Mouse (Mus musculus): Measurements from ENCODE around the gene Unc13c. TPM values are rescaled to one million over a fixed set of nuclear protein-coding genes. Genes with fewer than 3 reads are reported as not detected.

Gene Unc13c
- total RNA-seq (2021) = under 1 TPM; 0.13 to 0.16 TPM
- long read RNA-seq, experiment 1 = 0 reads
- long read RNA-seq, experiment 2 = 0 reads

DNA sequence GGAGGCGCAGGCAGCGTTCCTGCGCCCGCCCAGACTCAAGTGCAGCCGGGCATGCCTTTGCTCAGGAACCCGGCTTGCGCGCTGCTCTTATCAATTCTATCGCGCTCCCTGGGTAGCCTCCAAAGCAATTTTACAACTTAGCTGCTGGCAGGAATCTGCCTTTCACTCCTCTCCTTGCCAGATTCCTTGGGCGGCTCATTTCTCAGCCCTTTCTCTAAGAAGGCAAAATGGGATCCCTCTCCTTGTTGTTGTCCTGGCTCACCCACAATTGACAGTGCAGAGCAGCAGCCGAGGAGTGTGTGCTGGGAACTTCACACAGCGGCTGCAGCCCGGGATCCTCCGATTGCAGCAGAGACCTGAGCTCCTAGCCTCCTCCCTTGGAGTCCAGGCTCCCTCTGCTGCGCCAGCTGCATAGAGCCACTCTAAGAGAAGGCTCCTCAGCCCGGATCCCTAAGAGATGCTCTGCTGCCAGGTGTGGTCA lies at the start of gene Unc13c:
TSS of gene Unc13c (minus strand) at position 326 of the 481 bp plus-strand sequence.
- DNase-seq = no peak

DNA sequence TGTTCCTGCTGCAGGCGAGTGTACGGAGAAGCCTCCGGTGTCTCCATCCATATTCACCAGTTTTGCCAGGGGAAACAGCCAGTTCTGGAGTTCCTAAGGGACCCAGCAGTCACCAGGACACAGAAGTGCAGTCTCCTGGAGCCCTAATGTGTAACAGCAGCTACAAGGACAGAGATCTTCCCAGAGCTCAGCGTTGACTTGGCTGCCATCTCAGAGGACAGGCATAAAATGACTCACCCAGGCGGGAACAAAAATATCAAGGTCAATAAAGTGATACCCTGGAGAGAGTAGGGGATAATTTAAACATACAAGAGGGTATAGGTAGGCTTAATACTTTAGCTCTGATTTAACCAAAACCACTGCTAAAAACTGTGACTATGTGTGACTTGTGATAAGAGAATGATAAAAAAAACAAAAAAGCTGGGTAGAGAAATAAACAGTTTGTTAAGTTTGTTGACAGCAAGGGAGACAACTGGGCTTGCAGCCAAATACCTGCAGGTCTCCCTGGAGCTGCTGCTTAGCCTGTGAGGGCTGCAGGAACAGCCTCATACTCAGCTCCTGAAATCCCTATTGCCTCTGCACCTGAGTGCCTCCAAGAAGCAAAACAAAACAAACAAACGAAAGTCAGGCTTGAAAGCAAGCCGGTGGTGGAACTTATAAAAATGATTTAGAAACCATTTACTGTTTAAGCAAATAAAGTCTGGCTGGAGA lies 39.4 kb upstream of the Unc13c start:
- no peak for DNase-seq

DNA sequence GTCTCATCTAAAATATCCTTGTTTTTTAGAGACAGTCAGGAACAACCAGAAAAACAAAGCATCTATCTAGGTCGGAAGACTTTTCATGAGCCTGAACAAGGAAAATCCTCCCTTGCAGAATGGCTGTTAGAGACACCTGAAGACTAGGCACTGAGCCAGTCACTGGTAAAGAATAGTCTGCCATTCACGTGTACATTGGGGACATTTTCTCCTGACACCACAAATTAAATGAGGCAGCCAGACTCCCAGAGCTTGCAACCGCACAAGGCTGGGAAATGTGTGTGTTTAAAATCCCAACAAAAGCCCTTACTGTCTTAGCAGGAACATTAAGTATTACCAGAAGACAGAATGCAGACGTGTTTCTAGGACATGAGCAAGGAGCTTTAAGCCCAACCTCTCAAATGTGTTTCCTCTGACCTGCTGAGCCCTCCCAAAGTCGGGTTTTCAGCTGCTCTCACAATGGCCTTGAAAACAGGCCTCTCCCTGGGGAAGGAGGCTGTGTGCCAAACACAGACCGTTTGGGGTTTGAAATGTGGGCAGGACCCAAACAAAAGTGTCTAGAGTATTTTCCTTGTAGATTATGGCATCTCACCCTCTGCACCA lies 33.7 kb upstream of the Unc13c start:
- DNase-seq = no peak

DNA sequence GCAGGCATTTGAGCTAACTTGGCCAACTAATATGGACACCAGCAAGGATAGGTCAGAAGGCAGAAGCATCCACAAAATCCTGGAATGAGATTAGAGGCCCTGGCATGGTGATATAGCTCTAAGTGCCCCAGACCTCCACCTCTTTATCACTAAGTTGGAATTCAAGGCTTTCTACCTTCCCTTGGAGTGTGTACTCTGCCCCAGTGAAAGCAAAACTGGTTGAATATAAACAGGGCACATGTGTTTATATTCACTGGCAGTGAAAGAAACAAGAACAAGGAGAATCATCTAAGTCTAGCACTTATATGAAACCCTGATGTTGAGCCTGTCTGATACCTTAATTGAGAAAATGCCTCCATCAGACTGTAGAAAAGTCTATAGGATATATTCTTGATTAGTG lies 19.3 kb upstream of the Unc13c start:
- no peak for DNase-seq

DNA sequence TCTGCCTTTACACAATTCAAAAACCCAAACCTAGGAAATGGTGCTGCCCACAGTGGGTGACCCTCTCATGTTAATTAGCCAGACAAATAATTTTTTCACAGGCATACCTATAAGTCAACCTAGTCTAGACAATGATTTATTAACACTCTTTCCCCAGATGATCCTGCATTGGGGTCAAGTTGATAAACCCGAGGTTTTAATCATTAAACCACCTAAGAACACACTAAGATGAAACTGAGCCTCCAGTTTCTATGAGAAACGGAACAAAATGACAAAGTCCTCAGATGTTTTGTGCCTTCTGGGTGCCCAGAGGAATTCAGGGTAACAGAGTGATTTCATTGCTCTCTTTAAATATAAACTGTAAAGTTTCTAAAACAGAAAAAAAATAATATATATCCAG lies 18.5 kb upstream of the Unc13c start:
- DNase-seq = no peak

DNA sequence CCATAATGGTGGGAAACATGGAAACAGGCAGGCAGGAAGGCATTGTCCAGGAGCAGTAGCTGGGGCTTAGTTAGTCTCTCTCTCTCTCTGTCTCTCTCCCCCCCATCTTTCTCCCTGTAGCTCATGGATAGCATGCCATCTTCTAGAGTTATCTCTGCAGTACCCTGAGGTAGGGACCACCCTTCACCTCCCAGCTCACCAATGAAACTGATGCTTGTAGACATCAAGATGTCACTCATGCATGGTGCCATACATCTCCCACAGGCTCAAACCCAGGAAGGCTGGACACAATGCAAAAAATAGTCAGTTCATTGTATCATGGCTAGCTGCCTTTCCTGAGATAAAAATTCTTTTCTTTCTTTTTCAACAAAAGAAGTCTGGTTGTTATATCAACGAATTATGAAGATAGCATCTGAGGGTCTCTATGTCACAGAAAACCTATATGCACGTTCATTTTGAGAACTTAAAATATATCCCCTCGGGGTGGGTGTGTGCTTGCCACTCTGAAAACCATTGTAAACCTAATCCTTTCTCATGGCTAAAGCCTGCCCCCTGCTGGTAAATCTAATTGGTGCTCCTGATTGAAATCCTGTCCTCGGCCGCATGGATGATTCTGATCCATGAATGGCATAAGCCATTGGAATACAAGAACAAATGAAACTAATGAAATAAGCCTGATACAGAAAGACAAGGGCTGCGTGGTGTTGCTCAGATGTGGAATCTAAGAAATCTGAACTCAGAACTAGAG lies 14.0 kb upstream of the Unc13c start:
- peak; percentile 5 for DNase-seq

DNA sequence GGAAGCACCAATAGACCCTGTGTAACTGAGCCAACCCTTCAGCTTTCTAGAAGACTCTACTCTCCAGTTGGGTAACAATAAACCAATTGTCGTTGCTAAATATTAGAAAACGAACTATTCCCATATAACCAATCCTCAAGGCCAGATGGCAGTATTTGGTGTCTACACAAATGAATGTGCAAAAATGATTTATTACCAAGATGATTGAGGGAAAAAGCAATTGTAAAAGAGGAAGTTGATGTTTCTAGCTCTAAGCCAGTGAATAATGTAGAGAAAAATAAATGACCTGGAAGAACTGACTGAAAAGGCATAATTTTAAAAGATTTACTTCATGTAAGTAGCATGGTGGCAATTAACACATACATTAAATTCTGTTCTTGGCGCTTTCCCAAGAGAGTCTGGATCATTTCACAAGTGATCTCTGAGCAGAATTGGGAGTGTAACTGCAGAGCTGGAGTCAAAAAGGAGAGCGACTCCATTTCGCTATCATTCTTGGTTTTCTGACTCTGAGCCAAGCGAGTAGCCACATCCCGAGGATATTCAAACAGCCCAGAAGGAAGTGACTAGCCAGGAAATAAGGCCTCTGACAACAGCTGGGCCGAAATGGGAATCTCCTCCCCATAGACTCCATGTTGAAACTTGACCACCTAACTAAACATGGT lies 3.7 kb upstream of the Unc13c start:
- DNase-seq = no peak

DNA sequence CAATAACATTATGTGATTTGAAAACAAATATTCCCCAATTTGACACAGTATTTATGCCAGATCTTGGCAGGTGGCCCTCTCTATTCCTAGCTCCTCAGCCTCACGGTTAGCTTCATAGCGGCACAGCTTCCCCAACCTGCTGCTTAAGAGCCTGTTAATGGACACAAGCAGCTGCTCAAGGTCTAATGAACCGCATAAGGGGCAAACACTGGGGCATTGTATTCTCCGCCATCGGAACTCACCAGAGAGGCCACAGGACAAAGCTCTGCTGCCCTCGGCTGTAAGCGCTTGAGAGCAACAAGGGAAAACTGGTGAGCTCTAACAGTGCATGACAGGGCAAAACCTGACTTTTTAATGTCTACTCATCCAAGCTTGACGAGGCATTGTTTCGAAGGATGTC lies 2.0 kb upstream of the Unc13c start:
- DNase-seq = no peak

DNA sequence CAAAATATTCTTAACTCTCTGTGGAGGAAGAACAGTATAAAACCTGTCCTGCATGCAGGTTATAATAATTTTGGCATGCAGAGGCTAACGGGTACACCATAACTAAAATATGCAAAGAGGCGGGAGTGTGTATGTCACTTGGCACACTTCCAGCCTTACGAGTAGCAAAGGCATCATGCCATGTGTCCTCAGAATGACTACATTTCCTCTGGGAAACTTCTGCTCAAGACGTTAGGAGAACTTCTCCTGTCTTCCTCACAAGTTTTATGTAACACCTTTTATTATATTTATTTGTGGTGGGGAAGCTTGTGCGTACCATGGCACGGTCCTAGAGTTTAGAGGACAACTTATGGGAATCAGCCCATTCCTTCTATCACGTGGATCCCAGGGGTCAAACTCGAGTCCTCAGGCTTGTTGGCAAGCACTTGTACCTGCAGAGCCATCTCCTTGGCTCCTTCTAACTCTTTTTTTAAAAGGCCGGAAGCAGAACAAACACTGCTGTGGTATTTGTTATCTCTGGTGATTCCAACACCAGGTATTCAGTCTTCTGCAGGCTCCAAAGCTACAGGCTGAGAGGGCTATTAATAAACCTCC lies 3.3 kb downstream of the Unc13c start:
- DNase-seq = no peak

DNA sequence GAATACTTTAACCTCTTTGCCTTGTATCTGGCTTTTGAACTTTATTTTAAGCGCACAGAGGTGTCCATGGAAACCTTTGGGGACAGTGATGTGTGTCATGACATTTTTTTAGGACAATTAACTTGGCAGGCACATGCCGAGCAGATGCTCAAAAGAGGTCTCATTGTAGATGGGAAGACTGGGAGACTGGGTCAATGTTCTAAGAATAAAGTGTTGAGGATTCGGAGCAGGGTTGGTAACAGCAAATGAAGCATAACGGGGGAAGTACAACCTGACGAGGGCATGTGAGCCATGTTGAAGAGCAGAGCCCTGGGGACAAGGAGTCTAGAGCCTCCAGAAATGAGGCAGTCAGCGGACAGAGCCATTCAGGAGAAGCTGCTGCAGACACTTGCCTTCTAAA lies 6.3 kb downstream of the Unc13c start:
- DNase-seq = no peak

DNA sequence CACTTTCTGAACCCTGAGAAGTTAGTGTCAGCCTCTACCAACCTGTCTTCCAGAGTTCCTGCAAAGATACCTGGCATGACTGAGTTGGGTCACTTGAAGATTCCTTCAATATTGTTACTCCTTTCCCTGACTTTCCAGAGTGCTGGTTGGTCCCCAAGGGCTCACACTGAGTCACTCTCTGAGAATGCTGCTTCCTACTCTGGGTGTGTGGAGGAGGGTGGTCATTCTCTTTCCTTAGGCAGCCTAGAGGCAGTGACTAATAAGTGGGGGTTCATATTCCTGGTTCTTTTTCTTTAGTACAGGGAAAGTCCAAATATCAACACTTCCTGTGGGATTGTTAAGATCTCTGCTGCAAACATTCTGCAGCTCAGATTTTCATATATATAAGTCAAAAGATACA lies 16.4 kb downstream of the Unc13c start:
- no peak for DNase-seq

DNA sequence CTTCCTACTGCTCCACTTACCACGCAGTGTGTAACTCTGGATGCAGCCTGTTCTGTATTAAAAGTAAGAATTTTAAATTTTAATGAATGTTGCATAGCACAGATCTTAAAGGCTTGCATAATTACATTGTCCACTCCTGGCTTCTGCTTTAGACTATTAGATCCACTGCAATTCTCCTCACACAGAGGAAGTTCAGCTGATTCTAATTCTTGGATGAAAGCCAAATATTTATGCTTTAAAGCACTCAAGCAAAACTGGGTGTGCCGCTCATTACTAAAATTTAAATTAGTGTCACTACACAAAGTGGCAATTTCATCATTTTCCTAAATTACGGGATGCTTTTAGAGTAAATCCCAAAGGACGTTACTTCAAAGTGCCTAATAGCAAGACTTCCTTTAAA lies 17.2 kb downstream of the Unc13c start:
- no peak for DNase-seq

DNA sequence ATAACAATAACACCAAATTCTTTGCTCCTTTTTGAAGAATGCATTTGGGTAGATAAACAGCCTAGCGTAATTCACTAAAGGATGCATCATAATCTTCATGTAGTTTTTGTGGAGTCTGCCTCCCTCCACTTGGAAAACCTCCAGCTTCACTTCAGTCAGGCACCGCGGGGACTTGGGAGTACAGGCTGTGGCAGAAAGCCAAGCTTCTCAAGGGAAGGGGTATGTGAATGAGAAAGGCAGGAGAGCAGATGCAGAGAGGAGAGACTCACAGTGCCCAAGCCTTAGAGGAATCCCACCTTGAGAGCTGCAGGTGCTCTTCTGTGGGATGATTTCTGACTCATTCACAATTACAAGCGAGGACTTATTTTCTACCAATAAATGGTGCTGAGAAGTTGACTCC lies 33.9 kb downstream of the Unc13c start:
- no peak for DNase-seq

DNA sequence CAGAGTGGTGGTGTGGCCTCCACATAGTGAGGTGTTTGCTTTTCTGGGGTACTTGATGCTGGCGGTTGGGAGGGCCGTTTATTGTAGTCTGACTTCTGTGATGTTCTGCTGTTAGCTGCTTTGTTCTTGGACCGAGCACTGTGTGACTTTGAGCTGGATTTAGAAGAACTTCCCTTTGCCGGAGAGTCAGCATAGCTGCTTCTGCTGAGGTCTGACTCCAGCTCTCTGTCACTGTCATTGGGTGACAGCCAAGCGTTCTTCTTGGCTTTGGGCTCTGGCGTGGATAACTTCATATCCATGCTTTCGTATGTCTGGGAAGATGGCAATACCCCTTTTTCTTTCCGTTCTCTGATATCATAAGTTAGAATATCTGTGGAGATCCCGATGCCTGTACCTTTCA lies 36.8 kb downstream of the Unc13c start:
- no peak for DNase-seq

DNA sequence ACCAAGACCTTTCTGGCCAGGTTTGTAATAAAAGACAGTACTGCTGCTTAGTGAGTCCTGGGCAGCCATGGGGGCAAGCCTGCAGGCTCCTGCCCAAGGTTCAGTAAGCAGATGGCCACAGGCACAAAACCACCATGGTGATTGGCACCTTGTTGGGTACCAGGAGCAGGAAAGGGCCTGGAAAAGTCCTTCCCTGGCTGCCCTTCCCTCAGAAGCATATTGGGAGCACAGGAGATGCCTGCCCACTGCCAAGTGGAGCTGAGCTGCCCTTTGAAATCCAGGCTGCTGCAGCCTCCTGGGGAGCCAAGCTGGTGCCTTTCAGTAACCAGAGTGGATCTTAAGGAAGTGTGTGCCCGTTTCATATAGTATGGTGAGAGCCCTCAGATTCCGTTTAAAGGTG lies 41.5 kb downstream of the Unc13c start:
- no peak for DNase-seq

DNA sequence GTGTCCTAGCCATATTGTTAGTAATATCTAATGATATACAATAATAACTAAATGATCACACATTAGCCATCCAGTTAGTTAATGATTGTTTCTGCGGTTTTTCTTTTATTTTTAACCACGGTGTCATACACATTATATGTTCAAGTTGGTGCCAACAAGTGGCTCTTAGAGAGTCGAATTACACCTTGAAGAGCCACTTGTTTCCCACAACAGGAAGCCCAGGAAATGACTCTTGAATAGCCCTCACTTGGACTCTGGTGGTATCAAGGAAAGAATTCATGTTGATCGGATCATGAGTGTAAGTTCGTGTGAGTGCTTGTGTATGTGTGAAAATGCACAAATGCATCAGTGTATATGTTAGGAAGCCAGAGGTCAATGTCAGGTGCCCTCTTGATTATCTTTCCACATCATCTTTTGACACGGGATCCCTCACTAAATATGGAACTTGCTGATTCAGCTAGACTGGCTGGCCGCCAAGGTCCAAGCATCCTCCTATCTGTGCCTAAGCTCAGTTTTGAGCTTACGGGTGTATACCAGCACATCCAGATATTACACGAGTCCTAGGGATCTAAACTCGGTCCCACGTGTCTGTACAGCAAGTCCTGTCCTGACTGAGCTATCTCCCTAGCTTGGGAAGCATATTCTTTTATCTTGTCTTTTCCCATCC lies 46.2 kb downstream of the Unc13c start:
- DNase-seq = no peak

DNA sequence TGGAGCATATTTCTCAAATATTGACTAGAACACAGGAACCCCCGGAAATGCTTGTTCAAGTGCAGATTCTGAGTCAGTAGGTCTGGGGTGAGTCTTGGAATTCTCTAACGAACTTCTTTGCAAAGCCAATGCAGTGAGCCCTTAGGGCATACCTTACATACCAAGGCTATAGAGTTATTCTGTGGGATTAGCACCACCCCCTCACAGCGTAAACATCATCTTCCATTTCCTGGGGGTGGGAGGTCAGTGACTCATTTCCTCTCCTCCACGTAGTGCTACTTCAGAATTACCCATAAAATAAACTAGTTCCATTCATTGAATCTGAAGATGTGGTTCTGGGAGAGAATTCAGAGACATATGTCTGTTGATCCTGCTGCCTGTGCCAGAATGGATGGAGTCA lies 62.8 kb downstream of the Unc13c start:
- no peak for DNase-seq

DNA sequence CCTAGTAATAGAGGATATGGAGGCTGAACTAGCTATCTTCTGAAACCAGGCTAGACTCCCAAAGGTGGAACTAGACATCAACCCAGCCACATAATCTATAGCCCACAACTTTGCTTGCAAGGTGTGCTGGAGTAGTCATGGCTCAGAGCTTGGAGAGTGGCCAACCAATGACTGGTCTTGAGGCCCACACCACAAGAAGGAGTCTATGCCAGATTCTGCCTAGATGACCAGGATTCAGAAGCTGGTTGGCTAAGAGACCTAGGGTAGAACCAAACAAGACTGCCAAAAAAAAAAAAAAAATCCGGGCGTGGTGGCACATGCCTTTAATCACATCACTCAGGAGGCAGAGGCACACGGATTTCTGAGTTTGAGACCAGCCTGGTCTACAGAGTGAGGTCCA lies 70.2 kb downstream of the Unc13c start:
- DNase-seq = no peak

DNA sequence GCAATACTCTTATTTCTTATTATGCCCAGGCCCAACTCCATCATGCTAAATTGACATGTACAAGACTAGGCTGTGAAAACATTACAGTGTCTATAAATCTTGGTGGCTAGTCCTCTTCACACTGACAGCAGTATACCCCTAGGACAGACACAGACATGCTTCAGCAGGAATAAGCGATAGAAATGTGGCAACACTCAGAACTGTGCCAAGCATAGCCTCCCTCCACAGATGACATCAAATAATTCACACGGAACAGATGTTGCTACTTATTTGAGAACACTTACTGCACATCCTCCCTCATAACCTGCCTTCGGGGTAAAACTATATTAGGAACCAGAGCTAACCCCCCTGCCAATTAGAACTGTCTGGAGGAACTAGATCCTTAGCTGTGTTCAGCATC lies 72.6 kb downstream of the Unc13c start:
- no peak for DNase-seq

DNA sequence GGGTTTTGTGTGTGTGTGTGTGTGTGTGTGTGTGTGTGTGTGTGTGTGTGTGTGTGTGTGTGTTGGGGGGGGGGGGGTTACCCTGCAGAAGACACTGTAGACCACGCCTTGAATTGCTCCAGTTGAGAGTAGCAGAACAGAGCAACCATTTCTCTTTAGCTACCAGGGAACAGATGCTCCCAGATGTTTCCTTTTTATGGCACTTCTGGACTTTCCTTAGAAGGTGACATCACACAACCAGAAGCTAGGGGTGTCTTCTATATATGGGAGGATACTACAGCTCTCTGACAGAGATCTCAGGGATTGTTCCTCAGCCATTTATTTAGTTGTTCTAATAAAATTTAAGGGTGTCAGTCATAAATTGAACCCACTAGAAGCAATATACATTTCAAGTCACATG lies 85.2 kb downstream of the Unc13c start:
- no peak for DNase-seq

DNA sequence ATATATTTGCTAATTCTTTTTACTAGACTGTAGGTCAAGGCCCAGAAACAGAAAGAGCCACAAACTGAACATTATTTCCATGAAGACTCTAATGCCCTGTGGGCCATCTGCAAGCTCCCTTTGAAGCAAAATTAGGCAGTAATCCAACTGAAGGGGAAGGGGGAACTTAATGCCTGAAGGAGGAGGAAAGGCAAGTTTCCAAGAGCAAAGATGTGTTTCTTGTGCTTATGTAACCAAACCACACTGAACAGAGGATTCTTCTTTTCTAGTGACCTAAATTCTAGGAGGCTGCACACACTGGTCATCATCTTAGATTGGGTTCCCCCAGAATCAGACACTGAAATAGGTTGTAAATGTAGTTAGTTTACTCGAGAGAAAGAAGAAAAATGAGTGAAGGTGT lies 85.6 kb downstream of the Unc13c start:
- DNase-seq = no peak

DNA sequence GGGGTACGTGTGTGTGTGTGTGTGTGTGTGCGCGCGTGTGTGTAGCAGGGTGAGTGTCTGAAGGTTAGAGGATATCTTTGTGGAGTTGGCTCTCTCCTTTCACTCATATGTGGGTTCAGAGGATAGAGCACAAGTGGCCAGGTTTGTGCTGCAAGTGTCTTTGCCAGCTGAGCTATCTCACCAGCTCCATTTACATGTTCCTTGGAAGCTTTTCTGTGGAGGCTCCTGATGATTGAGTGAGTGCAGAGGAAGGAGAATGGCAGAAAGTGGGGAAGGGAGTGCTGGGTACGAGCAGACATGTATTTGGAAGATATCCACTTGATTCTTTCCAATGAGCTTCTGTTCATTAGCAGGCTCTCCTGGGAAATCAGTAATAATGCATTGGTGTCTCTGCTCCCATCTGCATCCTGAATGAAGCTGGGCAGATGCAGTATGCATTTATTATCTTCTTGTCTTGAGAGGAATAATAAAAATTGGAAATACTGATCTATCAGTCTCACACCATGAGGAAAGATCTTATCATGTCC lies 86.3 kb downstream of the Unc13c start:
- DNase-seq = no peak
